Mouse (Mus musculus) megakaryocyte-erythroid progenitor cell, adult 5-6 weeks (primary cell): ENCODE results near the gene Olfr747. TPM values are rescaled to one million over a fixed set of nuclear protein-coding genes. Genes with fewer than 3 reads are reported as not detected.
"Not testable (repeated sequence)": the region's sequence is repeated elsewhere in the genome, so short reads cannot be mapped to it uniquely, and the experiment has no call there.

ENCODE experiments used
- ATAC-seq: replicated peaks from 2 replicates; pipeline ENCODE4 v1.8.0; 2016; ENCODE audit warnings: mild to moderate bottlenecking, inconsistent platforms; ENCODE audit not compliant: severe bottlenecking, poor library complexity, low FRiP score, low TSS enrichment
- total RNA-seq, 2 experiments: library from RNA; stranded (forward) in 1 of 2; stranded (reverse) in 1 of 2; fragments of 200-1000, 215-1000 nt in 1 of 2; fragments of >200 nt in 1 of 2; fragmentation: Nextera tagmentation in 1 of 2; gene quantifications; 2 replicates each; pipeline ENCODE4 v1.2.3; 2014 to 2017

Olfr747 gene
- total RNA-seq (2014; fragmentation: Nextera tagmentation) = not detected in 2 replicates
- total RNA-seq (2017) = not detected in 2 replicates

DNA sequence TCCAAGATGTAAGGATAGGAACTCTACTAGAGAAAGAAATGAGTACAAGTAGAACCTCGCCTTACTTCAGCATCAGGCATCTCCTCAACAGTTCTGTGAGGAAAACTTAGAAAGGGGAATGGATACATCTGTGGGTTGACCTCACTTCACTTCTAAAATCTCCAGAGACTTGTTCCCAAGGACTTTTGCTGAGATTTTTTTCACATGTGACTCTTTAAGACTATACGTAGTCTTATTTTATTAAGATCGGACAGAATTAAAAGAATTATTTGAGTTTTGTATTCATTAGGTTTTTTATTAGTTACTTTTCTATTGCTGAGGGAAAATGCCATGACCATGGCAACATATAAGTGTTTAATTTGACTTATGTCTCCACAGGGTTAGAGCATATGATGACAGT is at the start of gene Olfr747:
Gene Olfr747, minus strand, starts transcription at position 101 of the 400 bp plus-strand sequence.
- no peak for ATAC-seq

DNA sequence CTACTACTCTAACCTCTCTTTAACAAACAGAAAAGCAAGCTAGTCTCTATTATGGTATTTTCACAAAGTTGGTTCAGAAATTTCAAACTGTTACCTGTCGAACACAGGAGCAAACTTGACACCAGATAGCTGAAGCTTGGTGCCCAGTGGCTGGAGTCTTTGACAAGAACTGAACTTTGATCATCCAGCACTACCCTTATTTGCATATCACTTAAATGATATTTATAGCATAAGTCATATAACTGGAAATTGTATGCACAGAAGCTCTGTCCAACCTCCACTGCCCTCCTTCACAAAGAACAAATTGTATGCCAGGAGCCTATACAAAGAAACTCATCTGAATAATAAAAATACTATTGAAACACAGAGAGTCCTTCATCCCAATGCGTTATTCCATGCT is 48.6 kb upstream of the Olfr747 start:
- no peak for ATAC-seq

DNA sequence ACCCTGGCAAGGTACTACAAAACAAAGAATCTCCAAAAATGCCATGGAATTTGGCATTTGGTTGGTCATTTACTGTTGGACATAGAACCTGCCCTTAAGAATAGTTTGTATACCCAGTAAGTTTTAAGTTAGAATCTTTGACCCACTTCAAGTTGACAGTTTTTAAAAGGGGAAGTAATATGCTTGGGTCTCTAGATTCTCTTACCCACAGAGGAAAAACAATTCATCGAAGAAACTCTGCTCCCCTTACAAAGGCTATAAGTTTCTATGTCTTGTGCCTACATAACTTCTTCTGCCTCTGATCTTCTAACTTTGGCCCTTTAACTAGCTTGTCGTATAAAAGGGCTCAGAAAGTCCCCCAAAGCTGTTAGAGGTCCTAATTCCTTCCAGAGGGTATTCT is 47.3 kb upstream of the Olfr747 start:
- no peak for ATAC-seq

DNA sequence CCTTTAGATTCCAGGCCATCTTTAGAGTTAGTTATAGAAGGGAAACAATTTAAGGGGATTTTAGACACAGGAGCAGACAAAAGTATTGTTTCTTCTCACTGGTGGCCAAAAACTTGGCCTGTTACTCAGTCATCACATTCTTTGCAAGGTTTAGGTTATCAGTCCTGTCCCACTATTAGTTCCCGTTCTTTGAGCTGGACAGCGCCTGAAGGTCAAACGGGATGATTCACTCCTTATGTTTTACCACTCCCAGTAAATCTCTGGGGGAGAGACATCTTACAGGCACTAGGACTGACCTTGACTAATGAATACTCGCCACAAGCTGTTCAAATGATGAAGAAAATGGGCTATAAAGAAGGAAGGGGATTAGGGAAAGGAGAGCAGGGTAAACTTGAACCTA is 29.4 kb upstream of the Olfr747 start:
- not testable (repeated sequence) for ATAC-seq

DNA sequence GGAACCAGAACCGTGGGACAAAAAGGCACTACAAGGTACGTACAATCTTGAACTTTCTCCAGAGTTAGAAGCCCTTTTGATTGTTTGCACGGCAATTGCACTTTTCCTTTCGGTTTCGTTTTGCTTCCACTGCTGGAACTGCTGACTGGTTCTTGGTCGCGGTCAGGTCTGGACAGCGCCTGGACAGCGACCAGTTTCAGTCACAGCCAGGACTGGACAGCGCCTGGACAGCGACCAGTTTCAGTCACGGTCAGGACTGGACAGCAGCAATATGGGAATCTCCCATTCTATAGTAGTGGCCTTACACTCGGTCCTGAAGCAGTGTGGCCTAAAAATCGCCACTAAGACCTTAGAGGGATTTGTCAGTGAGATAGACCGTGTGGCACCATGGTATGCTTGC is 26.9 kb upstream of the Olfr747 start:
- ATAC-seq = not testable (repeated sequence)

DNA sequence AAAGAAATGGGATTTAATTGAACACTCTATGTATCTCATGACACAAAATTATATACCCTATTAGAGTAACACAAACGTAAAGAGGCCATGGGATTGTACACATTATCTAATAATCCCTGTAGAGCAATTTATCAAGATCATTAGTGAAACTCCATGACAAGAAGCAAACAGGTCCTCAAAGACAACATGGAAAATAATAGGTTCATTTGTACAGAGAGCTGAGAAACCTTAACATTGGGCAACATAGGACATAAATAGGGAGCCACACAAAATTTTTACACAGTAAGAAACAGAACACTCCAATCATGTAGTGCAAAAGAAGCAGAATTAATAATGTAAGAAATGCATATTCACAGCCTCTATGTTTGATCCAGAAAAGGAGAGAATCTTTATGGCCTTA is 14.1 kb upstream of the Olfr747 start, which contains the start of gene Olfr748:
Gene Olfr748, plus strand, starts transcription at position 301 of the 400 bp plus-strand sequence.
- ATAC-seq = no peak

DNA sequence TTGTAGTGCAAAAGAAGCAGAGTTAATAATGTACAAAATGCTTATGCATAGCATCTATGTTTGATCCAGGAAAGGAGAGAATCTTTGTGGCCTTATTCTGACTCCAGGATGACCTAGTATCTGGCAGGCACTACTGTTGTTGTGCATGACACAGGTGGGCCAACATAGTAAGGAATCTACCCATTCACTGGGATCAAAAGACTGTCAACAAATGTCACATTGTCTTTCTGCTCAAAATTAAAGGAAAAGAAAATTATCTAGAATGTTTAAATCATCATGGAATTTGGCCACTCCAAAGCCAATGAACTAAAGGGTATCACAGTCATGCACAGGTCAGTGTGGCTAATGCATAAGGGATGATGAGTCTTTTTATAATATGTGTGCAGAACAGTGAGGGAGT is 46.2 kb downstream of the Olfr747 start, which contains the start of gene Olfr746:
Gene Olfr746, plus strand, starts transcription at position 301 of the 400 bp plus-strand sequence.
- no peak for ATAC-seq

DNA sequence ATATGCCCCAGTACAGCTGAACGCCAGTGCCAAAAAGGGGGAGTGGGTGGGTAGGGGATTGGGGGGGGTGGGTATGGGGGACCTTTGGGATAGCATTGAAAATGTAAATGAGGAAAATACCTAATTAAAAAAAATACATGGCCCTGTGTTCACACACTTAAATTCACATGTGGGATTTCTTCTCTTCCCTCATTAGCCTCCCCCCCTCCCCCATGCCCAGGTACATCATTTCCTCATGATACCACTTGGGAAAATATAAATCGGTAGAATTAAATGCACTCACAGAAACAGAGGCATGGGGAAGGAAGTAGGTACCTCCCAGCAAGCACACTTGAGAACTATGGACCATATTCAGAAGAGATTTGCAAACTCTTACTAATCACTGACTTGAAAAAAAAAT is 53.9 kb downstream of the Olfr747 start, which contains the start of gene Olfr745:
Gene Olfr745, plus strand, starts transcription at position 301 of the 400 bp plus-strand sequence.
- no peak for ATAC-seq

Other genes starting within 250 kb of the Olfr747 start
- not detected in 2 replicates for gene Olfr740, start 247.7 kb downstream of the Olfr747 start, total RNA-seq (2014; fragmentation: Nextera tagmentation)
- not detected in 2 replicates for gene Olfr740, start 247.7 kb downstream of the Olfr747 start, total RNA-seq (2017)
- gene Olfr741, start 220.5 kb downstream of the Olfr747 start, total RNA-seq (2014; fragmentation: Nextera tagmentation) = not detected in 2 replicates
- gene Olfr741, start 220.5 kb downstream of the Olfr747 start, total RNA-seq (2017) = not detected in 2 replicates
- not detected in 2 replicates for gene Olfr742, start 189.6 kb downstream of the Olfr747 start, total RNA-seq (2014; fragmentation: Nextera tagmentation)
- not detected in 2 replicates for gene Olfr742, start 189.6 kb downstream of the Olfr747 start, total RNA-seq (2017)
- gene Olfr743, start 171.4 kb downstream of the Olfr747 start, total RNA-seq (2014; fragmentation: Nextera tagmentation) = not detected in 2 replicates
- gene Olfr743, start 171.4 kb downstream of the Olfr747 start, total RNA-seq (2017) = not detected in 2 replicates
- not detected in 2 replicates for gene Olfr744, start 78.3 kb downstream of the Olfr747 start, total RNA-seq (2014; fragmentation: Nextera tagmentation)
- not detected in 2 replicates for gene Olfr744, start 78.3 kb downstream of the Olfr747 start, total RNA-seq (2017)
- not detected in 2 replicates for gene Olfr745, start 53.8 kb downstream of the Olfr747 start, total RNA-seq (2014; fragmentation: Nextera tagmentation)
- gene Olfr745, start 53.8 kb downstream of the Olfr747 start, total RNA-seq (2017) = not detected in 2 replicates
- not detected in 2 replicates for gene Olfr746, start 46.1 kb downstream of the Olfr747 start, total RNA-seq (2014; fragmentation: Nextera tagmentation)
- not detected in 2 replicates for gene Olfr746, start 46.1 kb downstream of the Olfr747 start, total RNA-seq (2017)
- gene Olfr748, start 14.2 kb upstream of the Olfr747 start, total RNA-seq (2014; fragmentation: Nextera tagmentation) = not detected in 2 replicates
- gene Olfr748, start 14.2 kb upstream of the Olfr747 start, total RNA-seq (2017) = not detected in 2 replicates
- not detected in 2 replicates for gene Olfr749, start 51.9 kb upstream of the Olfr747 start, total RNA-seq (2014; fragmentation: Nextera tagmentation)
- gene Olfr749, start 51.9 kb upstream of the Olfr747 start, total RNA-seq (2017) = not detected in 2 replicates
- 25.4 and 29.8 TPM in 2 replicates for gene Ttc5, start 92.3 kb upstream of the Olfr747 start, total RNA-seq (2014; fragmentation: Nextera tagmentation)
- gene Ttc5, start 92.3 kb upstream of the Olfr747 start, total RNA-seq (2017) = 25.4 and 36.3 TPM in 2 replicates
- gene Ccnb1ip1, start 114.5 kb upstream of the Olfr747 start, total RNA-seq (2014; fragmentation: Nextera tagmentation) = not detected in 2 replicates
- gene Ccnb1ip1, start 114.5 kb upstream of the Olfr747 start, total RNA-seq (2017) = not detected in 2 replicates
- gene Parp2, start 114.6 kb upstream of the Olfr747 start, total RNA-seq (2014; fragmentation: Nextera tagmentation) = 66.6 and 128 TPM in 2 replicates
- 89.0 and 128 TPM in 2 replicates for gene Parp2, start 114.6 kb upstream of the Olfr747 start, total RNA-seq (2017)
- 11.1 and 25.3 TPM in 2 replicates for gene Tep1, start 177.4 kb upstream of the Olfr747 start, total RNA-seq (2014; fragmentation: Nextera tagmentation)
- 2.7 and 9.1 TPM in 2 replicates for gene Tep1, start 177.4 kb upstream of the Olfr747 start, total RNA-seq (2017)
- not detected in 2 replicates for gene Klhl33, start 204.3 kb upstream of the Olfr747 start, total RNA-seq (2014; fragmentation: Nextera tagmentation)
- gene Klhl33, start 204.3 kb upstream of the Olfr747 start, total RNA-seq (2017) = not detected in 2 replicates
- gene Osgep, start 231.7 kb upstream of the Olfr747 start, total RNA-seq (2014; fragmentation: Nextera tagmentation) = 76.3 and 83.3 TPM in 2 replicates
- 80.5 and 105 TPM in 2 replicates for gene Osgep, start 231.7 kb upstream of the Olfr747 start, total RNA-seq (2017)
- 152 and 166 TPM in 2 replicates for gene Apex1, start 231.8 kb upstream of the Olfr747 start, total RNA-seq (2014; fragmentation: Nextera tagmentation)
- gene Apex1, start 231.8 kb upstream of the Olfr747 start, total RNA-seq (2017) = 202 and 220 TPM in 2 replicates
- 12.6 and 21.0 TPM in 2 replicates for gene Pip4p1, start 237.7 kb upstream of the Olfr747 start, total RNA-seq (2014; fragmentation: Nextera tagmentation)
- gene Pip4p1, start 237.7 kb upstream of the Olfr747 start, total RNA-seq (2017) = 10.9 and 12.6 TPM in 2 replicates
- 297 and 354 TPM in 2 replicates for gene Pnp, start 237.9 kb upstream of the Olfr747 start, total RNA-seq (2014; fragmentation: Nextera tagmentation)
- gene Pnp, start 237.9 kb upstream of the Olfr747 start, total RNA-seq (2017) = 162 and 277 TPM in 2 replicates